Mouse (Mus musculus): Measurements from ENCODE around the gene Gpbp1l1. TPM values are rescaled to one million over a fixed set of nuclear protein-coding genes. Genes with fewer than 3 reads are reported as not detected.

Gpbp1l1 gene
- polyA plus RNA-seq (2015; fragmentation: Nextera tagmentation; extraction: Ambion mirVana) = 19.4 and 29.9 TPM in 2 replicates

DNA sequence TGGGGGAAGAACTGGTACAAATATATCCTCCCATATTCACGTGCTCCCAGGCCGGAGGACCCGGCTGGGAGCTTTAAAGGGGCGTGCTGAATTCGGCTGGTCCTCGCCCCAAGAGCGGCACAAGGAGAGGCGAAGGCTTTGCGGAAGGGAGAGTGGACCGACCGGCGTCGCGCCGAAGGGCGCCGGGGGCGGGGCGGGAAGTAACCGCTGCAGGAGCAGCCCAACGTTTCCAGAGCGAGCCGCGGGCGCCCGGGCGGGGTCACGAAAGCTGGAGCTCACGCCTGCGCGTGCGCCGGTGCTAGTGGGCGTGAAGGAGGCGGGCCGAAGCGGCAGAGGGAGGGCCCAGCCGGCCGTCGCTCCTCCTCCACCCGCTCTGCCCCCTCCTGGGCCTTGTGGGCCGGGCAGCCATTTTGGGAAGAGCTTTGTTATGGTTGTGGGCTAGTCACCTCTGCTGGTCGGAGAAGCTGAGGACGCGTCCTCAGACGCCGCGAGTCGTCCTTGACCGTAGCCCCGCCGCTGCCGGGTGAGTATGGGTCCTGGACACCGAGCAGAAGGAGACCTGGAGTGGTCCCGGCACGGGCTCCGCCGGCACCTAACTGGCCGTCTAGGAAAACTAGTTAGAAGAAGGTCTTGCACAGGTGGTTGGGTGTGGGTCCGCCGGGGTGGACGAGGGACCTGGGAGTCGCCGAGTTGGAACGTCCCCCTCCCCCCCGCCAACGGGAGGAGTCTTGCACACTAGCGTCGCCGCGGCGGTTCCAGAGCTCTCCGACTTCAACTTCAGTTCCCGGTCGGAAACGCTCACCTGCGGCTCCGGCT lies at the start of gene Gpbp1l1:
TSS of gene Gpbp1l1 (plus strand) at position 353 of the 816 bp plus-strand sequence.

GRCm38 (mm10) chr4:116555413-116556300 lies 1.8 kb upstream of the Gpbp1l1 start, which contains the start of gene Tmem69:
Tmem69 (minus strand) TSS chr4:116555936.

GRCm38 (mm10) chr4:116596379-116596778 lies 38.9 kb downstream of the Gpbp1l1 start, which contains the start of gene Ccdc17:
Ccdc17 (plus strand) TSS chr4:116596654.

GRCm38 (mm10) chr4:116627722-116628662 lies 70.5 kb downstream of the Gpbp1l1 start, which contains the start of gene Nasp:
Nasp (minus strand) TSS chr4:116627941.

Other genes with a start within 250 kb of the Gpbp1l1 start
- 11.6 and 12.7 TPM in 2 replicates for gene Mast2, start 93.5 kb upstream of the Gpbp1l1 start, polyA plus RNA-seq (2015; fragmentation: Nextera tagmentation; extraction: Ambion mirVana)
- 8.1 and 17.0 TPM in 2 replicates for gene Ipp, start 50.1 kb upstream of the Gpbp1l1 start, polyA plus RNA-seq (2015; fragmentation: Nextera tagmentation; extraction: Ambion mirVana)
- 18.0 and 27.2 TPM in 2 replicates for gene Tmem69, start 1.7 kb upstream of the Gpbp1l1 start, polyA plus RNA-seq (2015; fragmentation: Nextera tagmentation; extraction: Ambion mirVana)
- gene Ccdc17, start 39.0 kb downstream of the Gpbp1l1 start, polyA plus RNA-seq (2015; fragmentation: Nextera tagmentation; extraction: Ambion mirVana) = 8.2 and 18.7 TPM in 2 replicates
- gene Nasp, start 70.3 kb downstream of the Gpbp1l1 start, polyA plus RNA-seq (2015; fragmentation: Nextera tagmentation; extraction: Ambion mirVana) = 47.4 and 51.3 TPM in 2 replicates
- 737 and 1,023 TPM in 2 replicates for gene Akr1a1, start 94.0 kb downstream of the Gpbp1l1 start, polyA plus RNA-seq (2015; fragmentation: Nextera tagmentation; extraction: Ambion mirVana)
- gene Prdx1, start 127.9 kb downstream of the Gpbp1l1 start, polyA plus RNA-seq (2015; fragmentation: Nextera tagmentation; extraction: Ambion mirVana) = 2,483 and 3,429 TPM in 2 replicates
- gene Mmachc, start 150.7 kb downstream of the Gpbp1l1 start, polyA plus RNA-seq (2015; fragmentation: Nextera tagmentation; extraction: Ambion mirVana) = 10.5 and 20.8 TPM in 2 replicates
- 12.2 and 25.4 TPM in 2 replicates for gene Ccdc163, start 150.9 kb downstream of the Gpbp1l1 start, polyA plus RNA-seq (2015; fragmentation: Nextera tagmentation; extraction: Ambion mirVana)
- 2.2 and 5.0 TPM in 2 replicates for gene Tesk2, start 163.3 kb downstream of the Gpbp1l1 start, polyA plus RNA-seq (2015; fragmentation: Nextera tagmentation; extraction: Ambion mirVana)
- 28.4 and 29.9 TPM in 2 replicates for gene Toe1, start 250.0 kb downstream of the Gpbp1l1 start, polyA plus RNA-seq (2015; fragmentation: Nextera tagmentation; extraction: Ambion mirVana)

Data from adrenal gland, postnatal 0 days (tissue).